In the genomic region with DNA sequence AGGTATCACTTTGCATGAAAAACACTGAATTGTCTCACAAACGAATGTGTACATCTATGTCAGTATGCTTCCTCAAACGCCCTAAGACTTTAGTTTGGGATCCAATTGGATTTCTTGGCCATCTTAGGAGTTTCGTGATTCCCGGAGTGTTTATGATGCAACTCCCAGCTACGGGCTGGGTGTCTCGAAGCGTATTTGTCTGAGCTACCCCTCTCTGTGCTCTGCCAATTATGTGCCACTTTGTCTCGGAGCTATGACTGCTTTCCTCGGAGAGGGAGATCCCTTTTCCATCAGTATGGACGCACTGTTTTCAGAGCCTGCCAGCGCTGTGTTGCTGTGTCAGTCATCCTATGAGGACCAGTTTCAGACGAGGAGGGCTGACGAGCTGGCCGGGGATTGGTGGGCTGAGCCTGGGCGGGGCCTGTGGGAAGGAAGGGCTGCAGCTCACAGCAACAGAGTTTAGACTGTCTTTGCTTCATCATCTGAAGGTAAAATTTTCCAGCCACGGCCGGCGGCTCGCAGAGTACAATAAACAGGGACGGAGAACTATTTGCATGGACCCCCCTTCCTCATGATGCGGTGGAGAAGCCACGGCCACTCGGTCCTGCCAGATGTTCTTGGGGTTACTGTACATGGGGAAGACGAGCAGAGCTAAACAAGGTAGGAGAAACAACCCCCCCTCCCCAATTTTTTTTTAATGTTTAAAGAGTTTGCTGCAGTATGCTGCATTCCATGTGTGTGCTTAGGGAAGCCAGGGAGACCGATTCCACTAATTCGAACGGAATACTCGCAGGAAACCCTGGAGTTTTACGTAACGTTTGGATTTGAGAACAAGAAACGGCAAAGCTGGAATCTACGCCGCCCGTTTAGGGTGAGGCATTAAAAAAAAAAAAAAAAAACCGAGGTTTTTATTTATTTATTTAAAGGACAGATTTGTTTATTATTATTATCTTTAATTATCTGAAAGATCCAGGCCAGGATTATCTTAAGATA, we compare ENCODE assay signal across 8 mouse cellular contexts. TPM values are rescaled to one million over a fixed set of nuclear protein-coding genes. Genes with fewer than 3 reads are reported as not detected.
DNase-seq lines count a peak whose midpoint lies in the region; ATAC-seq lines count a peak whose summit lies in the region.

Mbnl2 (plus strand) TSS at position 424 of the 993 bp plus-strand sequence.

- peak within 1 kb of the TSS; percentile 85 for H3K27ac ChIP-seq in hindbrain, embryonic 14.5 days

- peak within 1 kb of the TSS; percentile 74 for H3K4me2 ChIP-seq in hindbrain, embryonic 14.5 days (replicated peaks)

- H3K4me1 ChIP-seq in hindbrain, embryonic 14.5 days (replicated peaks; ENCODE audit: control insufficient read depth, insufficient read depth, low read length), result peaks cover 37% of the 10 kb centered on the region

- peak within 1 kb of the TSS; percentile 67 for H3K9ac ChIP-seq in hindbrain, embryonic 14.5 days

- no peaks in the 10 kb centered on the region for H3K9me3 ChIP-seq in hindbrain, embryonic 14.5 days (ENCODE audit: control insufficient read depth, low read length)

- ATAC-seq in hindbrain, embryonic 14.5 days (ENCODE audit: low FRiP score), result peak; percentile 99

- no peaks in the 10 kb centered on the region for H3K36me3 ChIP-seq in hindbrain, embryonic 14.5 days (replicated peaks; ENCODE audit: control insufficient read depth, insufficient read depth)

- WGBS in hindbrain, embryonic 14.5 days, result 2% methylated on average over 35 of the region's 35 CpGs

- peak; percentile 94 for DNase-seq in R1 (ENCODE audit: low read depth, low spot score)
- peak; percentile 96 for DNase-seq in cerebellum, postnatal 25 days
- peak; percentile 80 to 94 for DNase-seq in frontal cortex, postnatal 25 days (ENCODE audit: low spot score in 2 of 2)
- peak; percentile 91 for DNase-seq in hindbrain, embryonic 14.5 days (ENCODE audit: low spot score)
- peak; percentile 93 for DNase-seq in left cerebral cortex, adult 11 months (ENCODE audit: low spot score)
- peak; percentile 96 to 97 for DNase-seq in lung, postnatal 4 days
- DNase-seq in retina, postnatal 7 days (ENCODE audit: low read depth, low spot score), result peak; percentile 84
- DNase-seq in urinary bladder, adult 2 months (ENCODE audit: low spot score), result peak; percentile 85

- H3K27me3 ChIP-seq in hindbrain, embryonic 14.5 days (ENCODE audit: control insufficient read depth, insufficient read depth, low read length), result no peaks in the 10 kb centered on the region

- H3K4me3 ChIP-seq in hindbrain, embryonic 14.5 days (replicated peaks; ENCODE audit: low read length), result peak within 1 kb of the TSS; percentile 69

RNA-seq across cellular contexts. Expression of gene Mbnl2, which starts in this region (rescaled TPM):
- 24.4 and 29.7 TPM in 2 replicates for polyA plus RNA-seq in hindbrain, embryonic 14.5 days (2014; fragmentation: Nextera tagmentation; extraction: Ambion mirVana)
- polyA plus RNA-seq in urinary bladder, adult 2 months (2012; rRNA removed), result 161 and 178 TPM in 2 replicates

Comparison
In these comparisons a context has a peak if more than half of its experiments do, and no peak if none do; other contexts are left out.
1. Peak in every context shown above with its lines: DNase-seq, ATAC-seq, H3K4me3 ChIP-seq and H3K27ac ChIP-seq.